Mouse (Mus musculus) stomach, postnatal 0 days (tissue): ENCODE data around the gene Mdk. TPM values are rescaled to one million over a fixed set of nuclear protein-coding genes. Genes with fewer than 3 reads are reported as not detected.

Experiments
- ATAC-seq: fragments of 200-750 bp; cut with Nextera tagmentation; 2 replicates; pipeline ENCODE4 v1.8.0; 2017; ENCODE audit not compliant: low FRiP score, low TSS enrichment
- DNase-seq: peaks from one replicate; pipeline ENCODE4 v3.0.0-alpha.2; 2016; ENCODE audit warnings: low spot score
- H3K27ac ChIP-seq: fragments of 300-500 bp; sonication (generic); replicated peaks from 2 replicates; pipeline ENCODE4 v1.5.1; 2014; ENCODE audit warnings: mild to moderate bottlenecking, control low read depth
- H3K27me3 ChIP-seq: fragments of 300-500 bp; sonication (generic); 2 replicates; pipeline ENCODE4 v1.6.1; 2014; ENCODE audit warnings: low read length; ENCODE audit not compliant: control insufficient read depth, insufficient read depth
- H3K36me3 ChIP-seq: fragments of 300-500 bp; sonication (generic); 2 replicates; pipeline ENCODE4 v1.6.1; 2014; ENCODE audit warnings: low read length, mixed read lengths; ENCODE audit not compliant: control insufficient read depth, insufficient read depth
- H3K4me1 ChIP-seq: fragments of 300-500 bp; sonication (generic); replicated peaks from 2 replicates; pipeline ENCODE4 v1.6.1; 2014; ENCODE audit warnings: antibody characterized with exemption; ENCODE audit not compliant: control insufficient read depth, insufficient read depth
- H3K4me2 ChIP-seq: fragments of 300-500 bp; sonication (generic); replicated peaks from 2 replicates; pipeline ENCODE4 v1.6.1; 2014; ENCODE audit warnings: low read depth, mild to moderate bottlenecking, control low read depth, moderate library complexity
- H3K4me3 ChIP-seq: fragments of 300-500 bp; sonication (generic); 2 replicates; pipeline ENCODE4 v1.5.1; 2014; ENCODE audit warnings: low read depth, low read length, control low read depth
- H3K9ac ChIP-seq: fragments of 300-500 bp; sonication (generic); 2 replicates; pipeline ENCODE4 v1.6.1; 2014; ENCODE audit warnings: mild to moderate bottlenecking, low read length, control low read depth, mixed read lengths
- H3K9me3 ChIP-seq: fragments of 300-500 bp; sonication (generic); 2 replicates; pipeline ENCODE4 v1.6.1; 2016; ENCODE audit warnings: low read length; ENCODE audit not compliant: control insufficient read depth
- CTCF ChIP-seq: IDR thresholded peaks from 2 replicates; pipeline ENCODE4 v1.5.1; 2016; ENCODE audit warnings: antibody characterized with exemption, low read depth, mild to moderate bottlenecking, moderate library complexity
- EP300 ChIP-seq: optimal IDR thresholded peaks from 2 replicates; pipeline ENCODE3; 2016; ENCODE audit warnings: antibody characterized with exemption
- WGBS: fragments of 180-500 bp; shearing (Covaris S2); extraction: QIAGEN DNeasy Blood & Tissue Kit; methylation state at CpG from one replicate; pipeline ENCODE4 v1.1.7; 2014; 5-methylcytosine and 5-hydroxymethylcytosine counted together
- polyA plus RNA-seq: library from polyadenylated mRNA; unstranded; fragments of >200 nt; fragmentation: Nextera tagmentation; extraction: Ambion mirVana; gene quantifications from 2 replicates; pipeline ENCODE4 v1.2.1, GENCODE M21; 2015

Gene Mdk
- polyA plus RNA-seq, 1 experiment from 2014 or later, result 157 TPM

GRCm38 (mm10) chr2:91966367-91966766 is 34.3 kb upstream of the Mdk start:
- no peak for TF ChIP-seq CTCF
- no peak for TF ChIP-seq EP300
- WGBS, result 87% methylated on average over 5 of the region's 5 CpGs
- H3K4me1 ChIP-seq, result 0 out of 2 replicates have a peak, but pooled peaks cover 2% of the 10 kb centered on the region
- H3K9ac ChIP-seq, result no peak overlapping the region
- no peak overlapping the region for H3K4me3 ChIP-seq
- H3K9me3 ChIP-seq, result no peaks in the 10 kb centered on the region
- no peak for ATAC-seq
- H3K27ac ChIP-seq, result no peak overlapping the region
- no peak for DNase-seq
- no peak overlapping the region for H3K4me2 ChIP-seq
- H3K27me3 ChIP-seq, result no peaks in the 10 kb centered on the region
- no peaks in the 10 kb centered on the region for H3K36me3 ChIP-seq

- H3K9me3 ChIP-seq, result no peaks in the 10 kb centered on the region
- peak overlapping the region; percentile 51 for H3K4me2 ChIP-seq
- no peaks in the 10 kb centered on the region for H3K27me3 ChIP-seq
- H3K4me1 ChIP-seq, result 0 out of 2 replicates have a peak, but pooled peaks cover 2% of the 10 kb centered on the region
- 25% methylated on average over 20 of the region's 20 CpGs for WGBS
- peak overlapping the region; percentile 34 for H3K4me3 ChIP-seq
- TF ChIP-seq CTCF (no peak), EP300 (no peak)
- no peak for DNase-seq
- H3K9ac ChIP-seq, result peak overlapping the region; percentile 59
- H3K36me3 ChIP-seq, result no peaks in the 10 kb centered on the region
- ATAC-seq, result no peak
- H3K27ac ChIP-seq, result peak overlapping the region; percentile 81
These were observed 33.3 kb upstream of the Mdk start for GRCm38 (mm10) chr2:91965417-91965816.

DNA sequence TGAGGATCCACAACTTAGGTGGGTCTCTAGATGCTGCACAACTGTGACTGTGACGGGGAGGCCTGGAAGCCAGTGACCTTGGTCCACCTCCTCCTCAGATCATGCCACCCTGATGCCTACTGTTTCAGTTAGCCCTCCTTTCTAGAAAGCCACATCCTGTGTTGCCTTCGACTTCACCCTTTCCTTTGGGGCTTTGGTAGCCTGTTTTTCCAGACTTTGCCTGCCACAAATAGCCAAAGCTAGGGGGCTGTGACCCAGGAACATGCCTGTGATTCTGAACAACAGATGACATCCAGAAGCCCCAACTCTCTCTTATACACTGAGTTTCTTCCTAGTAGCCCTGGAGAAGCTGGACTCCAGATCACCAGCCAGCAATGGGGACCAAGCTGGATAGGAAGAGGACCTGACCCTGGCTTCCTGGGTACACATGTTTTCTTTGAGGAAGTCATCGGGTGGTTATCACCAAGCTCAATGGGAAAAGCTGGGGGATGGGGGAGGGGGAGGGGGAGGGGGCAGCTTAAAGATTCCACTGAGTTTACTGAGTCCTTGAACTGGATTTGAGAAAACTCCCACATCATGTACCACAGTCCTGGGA is 32.6 kb upstream of the Mdk start:
- Histone ChIP-seq H3K4me2 (peak overlapping the region; percentile 51), H3K27ac (peak overlapping the region; percentile 81), H3K9me3 (no peaks in the 10 kb centered on the region), H3K9ac (no peak overlapping the region), H3K36me3 (no peaks in the 10 kb centered on the region), H3K4me3 (peak overlapping the region; percentile 34), H3K4me1 (peaks cover 5% of the 10 kb centered on the region; the same call in 1 of the 2 replicates), H3K27me3 (no peaks in the 10 kb centered on the region)
- no peak for DNase-seq
- 53% methylated on average over 3 of the region's 3 CpGs for WGBS
- no peak for ATAC-seq
- no peak for TF ChIP-seq EP300
- TF ChIP-seq CTCF, result no peak

- H3K4me3 ChIP-seq, result peak overlapping the region; percentile 83
- no peaks in the 10 kb centered on the region for H3K27me3 ChIP-seq
- peak overlapping the region; percentile 90 for H3K9ac ChIP-seq
- WGBS, result under 1% methylated on average over 50 of the region's 57 CpGs
- peak overlapping the region; percentile 86 for H3K4me2 ChIP-seq
- ATAC-seq, result peak; percentile 94
- H3K4me1 ChIP-seq, result peaks cover 6% of the 10 kb centered on the region; the same call in 1 of the 2 replicates
- H3K27ac ChIP-seq, result peak overlapping the region; percentile 88
- peak; percentile 98 for DNase-seq
- no peaks in the 10 kb centered on the region for H3K9me3 ChIP-seq
- H3K36me3 ChIP-seq, result no peaks in the 10 kb centered on the region
- TF ChIP-seq CTCF, result peak; percentile 84
- no peak for TF ChIP-seq EP300
These were observed 31.4 kb upstream of the Mdk start for GRCm38 (mm10) chr2:91963443-91963932.

GRCm38 (mm10) chr2:91962864-91963401 is 30.8 kb upstream of the Mdk start:
- ATAC-seq, result peak; percentile 38
- Histone ChIP-seq H3K4me3 (peak overlapping the region; percentile 83), H3K27ac (peak overlapping the region; percentile 88), H3K4me1 (peaks cover 6% of the 10 kb centered on the region; the same call in 1 of the 2 replicates), H3K27me3 (no peaks in the 10 kb centered on the region), H3K36me3 (no peaks in the 10 kb centered on the region), H3K9me3 (no peaks in the 10 kb centered on the region), H3K4me2 (peak overlapping the region; percentile 86), H3K9ac (peak overlapping the region; percentile 90)
- DNase-seq, result peak; percentile 56
- under 1% methylated on average over 29 of the region's 39 CpGs for WGBS
- TF ChIP-seq EP300 (no peak), CTCF (no peak)
